Mouse (Mus musculus) olfactory bulb, adult 2 months (tissue): ENCODE results near the gene Gja3. TPM values are rescaled to one million over a fixed set of nuclear protein-coding genes. Genes with fewer than 3 reads are reported as not detected.
"Not testable (repeated sequence)": the region's sequence is repeated elsewhere in the genome, so short reads cannot be mapped to it uniquely, and the experiment has no call there.

Experiments used
- H3K27ac ChIP-seq: fragments of 200-500 bp; 2 replicates; pipeline ENCODE4 v1.5.1; 2012; ENCODE audit warnings: low read depth, low read length; ENCODE audit not compliant: insufficient read depth
- H3K4me1 ChIP-seq: fragments of 200-500 bp; 2 replicates; pipeline ENCODE4 v1.6.1; 2012; ENCODE audit warnings: low read length; ENCODE audit not compliant: control insufficient read depth, insufficient read depth
- H3K4me3 ChIP-seq: fragments of 200-500 bp; 2 replicates; pipeline ENCODE4 v1.5.1; 2012; ENCODE audit warnings: mild to moderate bottlenecking, low read depth, low read length, moderate library complexity; ENCODE audit not compliant: insufficient read depth
- CTCF ChIP-seq: fragments of 200-500 bp; IDR thresholded peaks from 2 replicates; pipeline ENCODE4 v1.5.1; 2012; ENCODE audit warnings: low read depth, mild to moderate bottlenecking, low read length, moderate library complexity; ENCODE audit not compliant: insufficient read depth
- POLR2A ChIP-seq: fragments of 200-500 bp; IDR thresholded peaks from 2 replicates; pipeline ENCODE4 v1.6.1; 2012; ENCODE audit warnings: mild to moderate bottlenecking, low read depth, low read length, moderate library complexity; ENCODE audit not compliant: insufficient read depth
- WGBS: fragments of 180-500 bp; shearing (Covaris S2); methylation state at CpG from one replicate; pipeline ENCODE4 v1.1.7; 2018; 5-methylcytosine and 5-hydroxymethylcytosine counted together
- polyA plus RNA-seq: library from polyadenylated mRNA; stranded (reverse); fragments of >200 nt; gene quantifications from 2 replicates; pipeline ENCODE4 v1.2.4, GENCODE M21; 2012; ENCODE audit warnings: low replicate concordance; ENCODE audit not compliant: missing spikeins, insufficient read depth, insufficient read length

The Gja3 gene
- polyA plus RNA-seq, 1 experiment, result not detected

DNA sequence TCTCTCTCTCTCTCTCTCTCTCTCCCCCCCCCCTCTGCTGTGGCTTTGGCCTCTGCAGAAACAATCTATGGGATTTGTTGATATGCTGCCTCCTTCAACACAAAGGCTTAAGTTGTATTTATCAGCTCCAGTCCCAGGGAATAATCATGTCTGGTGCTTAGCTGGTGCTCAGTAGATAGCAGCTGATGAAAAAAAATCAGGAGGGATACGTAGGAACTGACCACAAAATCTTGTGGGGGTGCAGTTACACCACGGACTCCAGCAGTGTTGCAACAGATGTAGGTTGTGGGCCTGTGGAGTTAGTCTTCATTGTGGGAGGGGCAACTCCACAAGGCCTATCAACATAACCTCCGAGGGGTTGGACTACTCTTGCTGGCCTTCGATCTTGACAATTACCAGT lies 38.0 kb upstream of the Gja3 start:
- Histone ChIP-seq H3K4me3 (no peak overlapping the region), H3K4me1 (no peaks in the 10 kb centered on the region), H3K27ac (no peak overlapping the region)
- TF ChIP-seq CTCF (no peak), POLR2A (no peak)
- 86% methylated on average over 4 of the region's 4 CpGs for WGBS

- TF ChIP-seq CTCF, result no peak
- no peak for TF ChIP-seq POLR2A
- WGBS, result 7% methylated on average over 8 of the region's 8 CpGs
- Histone ChIP-seq H3K4me1 (no peaks in the 10 kb centered on the region), H3K27ac (no peak overlapping the region), H3K4me3 (no peak overlapping the region)
Observed at GRCm38 (mm10) chr14:57093029-57093428, 35.1 kb upstream of the Gja3 start.

- 76% methylated on average over 2 of the region's 2 CpGs for WGBS
- Histone ChIP-seq H3K4me1 (no peaks in the 10 kb centered on the region; the same call in 1 of the 2 replicates), H3K27ac (no peak overlapping the region), H3K4me3 (no peak overlapping the region)
- TF ChIP-seq POLR2A, result no peak
- no peak for TF ChIP-seq CTCF
Observed at GRCm38 (mm10) chr14:57090001-57090400, 32.1 kb upstream of the Gja3 start.

- TF ChIP-seq CTCF, result no peak
- TF ChIP-seq POLR2A, result no peak
- WGBS, result 92% methylated on average over 7 of the region's 7 CpGs
- Histone ChIP-seq H3K4me1 (no peaks in the 10 kb centered on the region; the same call in 1 of the 2 replicates), H3K27ac (no peak overlapping the region), H3K4me3 (no peak overlapping the region)
Observed at GRCm38 (mm10) chr14:57089107-57089506, 31.2 kb upstream of the Gja3 start.

DNA sequence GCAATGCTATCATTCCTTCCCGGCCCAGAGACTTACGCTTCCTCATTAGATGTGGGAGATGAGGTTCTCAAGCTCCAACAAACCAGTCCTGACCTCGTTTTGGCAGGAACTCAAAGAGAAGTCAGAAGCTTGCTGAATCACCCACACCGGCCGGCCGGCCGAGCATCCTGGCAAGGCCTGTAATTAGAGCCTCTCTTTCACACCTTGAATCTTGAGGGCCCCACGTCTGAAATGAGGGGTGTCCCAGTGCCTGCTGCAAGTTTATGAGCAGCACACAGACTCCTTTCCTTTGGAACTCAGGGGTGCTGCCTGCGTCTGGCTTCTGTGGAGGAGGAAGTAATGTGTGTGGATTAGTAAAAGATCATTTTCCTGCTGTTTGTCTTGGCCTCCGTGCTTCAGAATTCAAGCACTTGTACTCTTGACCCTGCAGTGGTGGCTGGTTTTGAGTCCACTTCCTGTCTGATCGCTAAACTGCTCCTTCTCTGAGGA lies 26.3 kb upstream of the Gja3 start:
- 58% methylated on average over 11 of the region's 11 CpGs for WGBS
- Histone ChIP-seq H3K27ac (no peak overlapping the region), H3K4me1 (no peaks in the 10 kb centered on the region; the same call in 1 of the 2 replicates), H3K4me3 (no peak overlapping the region)
- TF ChIP-seq POLR2A (no peak), CTCF (no peak)

GRCm38 (mm10) chr14:57082863-57083262 lies 25.0 kb upstream of the Gja3 start:
- WGBS, result 100% methylated on average over 1 of the region's 1 CpGs
- no peaks in the 10 kb centered on the region; the same call in 1 of the 2 replicates for H3K4me1 ChIP-seq
- TF ChIP-seq CTCF, result no peak
- TF ChIP-seq POLR2A, result no peak
- H3K27ac ChIP-seq, result no peak overlapping the region
- no peak overlapping the region for H3K4me3 ChIP-seq

DNA sequence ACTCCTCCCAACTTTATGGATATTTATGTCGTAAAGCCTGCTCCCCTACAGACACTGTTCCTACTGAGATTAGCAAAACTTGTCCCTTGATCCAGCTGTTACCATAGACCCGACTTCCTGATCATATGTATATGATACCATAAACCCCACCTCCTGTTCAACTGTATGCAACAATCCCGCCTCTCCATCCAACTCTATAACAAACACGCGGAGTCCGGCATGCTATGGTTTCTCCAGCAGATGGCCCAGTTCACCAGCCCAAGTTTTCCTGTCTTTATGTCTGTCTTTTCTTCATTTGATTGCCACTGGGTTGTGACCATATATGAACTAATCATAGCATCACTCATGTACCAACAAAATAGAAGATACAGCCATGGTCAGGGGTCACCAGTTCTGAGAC lies 17.6 kb upstream of the Gja3 start:
- H3K4me3 ChIP-seq, result no peak overlapping the region
- no peak overlapping the region for H3K27ac ChIP-seq
- no peaks in the 10 kb centered on the region for H3K4me1 ChIP-seq
- no peak for TF ChIP-seq POLR2A
- no peak for TF ChIP-seq CTCF
- WGBS, result 90% methylated on average over 6 of the region's 6 CpGs

DNA sequence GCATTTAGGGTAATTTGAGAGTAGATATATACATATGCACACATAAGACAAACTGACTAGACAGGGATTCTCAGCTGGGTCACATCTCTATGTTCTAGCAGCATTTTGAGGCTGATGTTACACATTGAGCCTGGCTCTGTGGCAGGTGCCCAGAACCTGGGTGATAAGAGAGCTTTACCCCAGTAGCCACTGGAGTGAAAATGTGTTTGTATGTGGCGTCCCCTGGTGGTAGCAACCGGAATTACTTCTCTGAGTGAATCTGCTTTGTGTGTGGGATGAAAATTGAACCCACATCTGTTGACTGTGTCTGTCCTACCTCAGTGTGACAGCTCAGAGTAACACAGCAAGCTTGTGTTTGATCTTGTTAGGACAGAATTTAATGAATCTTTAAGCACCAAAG lies 12.0 kb upstream of the Gja3 start:
- not testable (repeated sequence) for H3K4me1 ChIP-seq, H3K27ac ChIP-seq, H3K4me3 ChIP-seq
- WGBS, result 6% methylated on average over 2 of the region's 2 CpGs

DNA sequence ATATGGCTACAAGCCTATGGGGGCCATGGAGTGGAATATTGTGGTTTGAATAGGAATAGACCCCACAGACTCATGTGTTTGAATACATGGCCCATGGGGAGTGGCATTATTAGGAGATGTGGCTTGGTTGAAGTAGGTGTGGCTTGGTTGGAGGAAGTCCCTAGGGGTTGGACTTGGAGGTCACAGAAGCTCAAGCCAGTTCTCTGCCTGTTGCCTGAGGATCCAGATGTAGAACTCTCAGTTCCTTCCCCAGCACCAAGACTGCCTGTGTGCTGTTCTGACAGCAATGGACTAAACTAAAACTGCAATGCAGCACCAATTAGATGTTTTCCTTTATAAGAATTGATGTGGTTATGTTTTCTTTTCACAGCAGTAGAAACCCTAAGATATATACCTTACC lies 8.2 kb upstream of the Gja3 start:
- H3K27ac ChIP-seq, result no peak overlapping the region
- no peaks in the 10 kb centered on the region for H3K4me1 ChIP-seq
- TF ChIP-seq CTCF (no peak), POLR2A (no peak)
- H3K4me3 ChIP-seq, result no peak overlapping the region

- 0% methylated on average over 1 of the region's 1 CpGs for WGBS
- not testable (repeated sequence) for H3K27ac ChIP-seq, H3K4me3 ChIP-seq
- H3K4me1 ChIP-seq, result peaks cover 13% of the 10 kb centered on the region
Observed at GRCm38 (mm10) chr14:57060052-57060451, 2.2 kb upstream of the Gja3 start.

GRCm38 (mm10) chr14:57057204-57057562 lies 717 bp downstream of the Gja3 start:
- WGBS, result 4% methylated on average over 19 of the region's 19 CpGs
- H3K4me3 ChIP-seq, result peak overlapping the region; percentile 51
- TF ChIP-seq CTCF (no peak), POLR2A (no peak)
- H3K27ac ChIP-seq, result no peak overlapping the region
- H3K4me1 ChIP-seq, result peaks cover 13% of the 10 kb centered on the region
